Mouse (Mus musculus): ENCODE results near the gene Sptbn2. TPM values are rescaled to one million over a fixed set of nuclear protein-coding genes. Genes with fewer than 3 reads are reported as not detected.

Gene Sptbn2
- polyA plus RNA-seq, 1 experiment from 2014 or later = 3.2 TPM

- Histone ChIP-seq H3K27me3 (ENCODE audit: insufficient read depth, low read length) (peaks cover 44% of the 10 kb centered on the region), H3K27ac (ENCODE audit: low read length) (no peak overlapping the region), H3K4me2 (replicated peaks; ENCODE audit: low read depth, low read length) (no peak overlapping the region), H3K9me3 (ENCODE audit: low read length) (no peaks in the 10 kb centered on the region), H3K36me3 (ENCODE audit: insufficient read depth, low read length) (no peaks in the 10 kb centered on the region), H3K4me1 (ENCODE audit: insufficient read depth, low read length) (peaks cover 9% of the 10 kb centered on the region), H3K9ac (replicated peaks; ENCODE audit: low read length) (no peak overlapping the region), H3K4me3 (ENCODE audit: low read length) (no peak overlapping the region)
- WGBS = 58% methylated on average over 8 of the region's 8 CpGs
- ATAC-seq (ENCODE audit: low FRiP score, low TSS enrichment) = no peak
Observed at GRCm38 (mm10) chr19:4700656-4701055, 10.3 kb upstream of the Sptbn2 start.

GRCm38 (mm10) chr19:4701221-4701620 lies 9.7 kb upstream of the Sptbn2 start:
- Histone ChIP-seq H3K27ac (ENCODE audit: low read length) (no peak overlapping the region), H3K4me3 (ENCODE audit: low read length) (no peak overlapping the region), H3K4me2 (replicated peaks; ENCODE audit: low read depth, low read length) (no peak overlapping the region), H3K9me3 (ENCODE audit: low read length) (no peaks in the 10 kb centered on the region), H3K36me3 (ENCODE audit: insufficient read depth, low read length) (no peaks in the 10 kb centered on the region), H3K9ac (replicated peaks; ENCODE audit: low read length) (no peak overlapping the region), H3K27me3 (ENCODE audit: insufficient read depth, low read length) (peaks cover 44% of the 10 kb centered on the region), H3K4me1 (ENCODE audit: insufficient read depth, low read length) (peaks cover 9% of the 10 kb centered on the region)
- no peak for ATAC-seq (ENCODE audit: low FRiP score, low TSS enrichment)
- WGBS = 51% methylated on average over 7 of the region's 7 CpGs

- Histone ChIP-seq H3K9me3 (ENCODE audit: low read length) (no peaks in the 10 kb centered on the region), H3K4me1 (ENCODE audit: insufficient read depth, low read length) (peaks cover 13% of the 10 kb centered on the region), H3K9ac (replicated peaks; ENCODE audit: low read length) (no peak overlapping the region), H3K36me3 (ENCODE audit: insufficient read depth, low read length) (no peaks in the 10 kb centered on the region), H3K4me3 (ENCODE audit: low read length) (no peak overlapping the region), H3K27ac (ENCODE audit: low read length) (no peak overlapping the region), H3K4me2 (replicated peaks; ENCODE audit: low read depth, low read length) (no peak overlapping the region), H3K27me3 (ENCODE audit: insufficient read depth, low read length) (peaks cover 41% of the 10 kb centered on the region)
- no peak for ATAC-seq (ENCODE audit: low FRiP score, low TSS enrichment)
- 68% methylated on average over 10 of the region's 10 CpGs for WGBS
Observed at GRCm38 (mm10) chr19:4708765-4709164, 2.2 kb upstream of the Sptbn2 start.

- Histone ChIP-seq H3K27ac (ENCODE audit: low read length) (no peak overlapping the region), H3K36me3 (ENCODE audit: insufficient read depth, low read length) (no peaks in the 10 kb centered on the region), H3K4me3 (ENCODE audit: low read length) (peak overlapping the region; percentile 68), H3K9me3 (ENCODE audit: low read length) (no peaks in the 10 kb centered on the region), H3K4me1 (ENCODE audit: insufficient read depth, low read length) (peaks cover 13% of the 10 kb centered on the region), H3K9ac (replicated peaks; ENCODE audit: low read length) (peak overlapping the region; percentile 65), H3K4me2 (replicated peaks; ENCODE audit: low read depth, low read length) (peak overlapping the region; percentile 100), H3K27me3 (ENCODE audit: insufficient read depth, low read length) (peaks cover 52% of the 10 kb centered on the region)
- 0 out of 2 replicates have a peak, but pooled peaks have one; percentile 27 for ATAC-seq (ENCODE audit: low FRiP score, low TSS enrichment)
- under 1% methylated on average over 60 of the region's 65 CpGs for WGBS
Observed at GRCm38 (mm10) chr19:4711601-4712155, 711 bp downstream of the Sptbn2 start.

DNA sequence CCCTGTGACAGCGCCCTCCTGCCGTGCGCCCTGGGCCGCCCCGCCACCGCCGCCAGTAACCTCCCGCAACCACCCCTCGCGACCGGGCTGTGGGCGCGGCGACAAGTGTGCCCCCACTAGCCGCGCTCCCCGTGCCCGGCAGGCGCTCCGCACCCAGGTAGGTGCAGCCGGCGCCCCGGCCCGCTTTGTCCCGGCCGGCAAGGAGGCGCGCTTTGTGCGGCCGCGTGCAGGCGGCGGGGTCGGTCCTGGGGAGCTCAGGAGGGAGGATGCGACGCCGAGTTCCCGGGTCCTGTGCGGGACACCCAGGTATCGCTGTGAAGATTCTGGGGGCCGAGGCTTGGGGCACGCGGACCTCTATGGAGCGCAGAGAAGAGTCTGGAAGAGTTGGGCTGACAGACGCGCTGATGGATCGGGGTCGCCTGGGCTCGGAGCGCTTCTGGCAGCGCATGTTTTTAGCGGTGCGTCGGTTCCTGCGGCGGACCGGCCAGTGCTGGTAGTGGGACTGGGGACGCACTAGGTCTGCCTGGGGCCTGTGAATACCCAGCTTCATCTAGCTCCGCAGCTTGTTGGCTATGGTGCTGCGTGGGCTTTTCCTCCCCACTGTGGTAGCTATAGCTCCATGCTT lies 1.3 kb downstream of the Sptbn2 start:
- Histone ChIP-seq H3K36me3 (ENCODE audit: insufficient read depth, low read length) (no peaks in the 10 kb centered on the region), H3K4me2 (replicated peaks; ENCODE audit: low read depth, low read length) (peak overlapping the region; percentile 100), H3K4me3 (ENCODE audit: low read length) (peak overlapping the region; percentile 68), H3K9ac (replicated peaks; ENCODE audit: low read length) (peak overlapping the region; percentile 65), H3K27me3 (ENCODE audit: insufficient read depth, low read length) (peaks cover 52% of the 10 kb centered on the region), H3K4me1 (ENCODE audit: insufficient read depth, low read length) (peaks cover 13% of the 10 kb centered on the region), H3K27ac (ENCODE audit: low read length) (no peak overlapping the region), H3K9me3 (ENCODE audit: low read length) (no peaks in the 10 kb centered on the region)
- WGBS = under 1% methylated on average over 60 of the region's 60 CpGs
- 0 out of 2 replicates have a peak, but pooled peaks have one; percentile 51 for ATAC-seq (ENCODE audit: low FRiP score, low TSS enrichment)

DNA sequence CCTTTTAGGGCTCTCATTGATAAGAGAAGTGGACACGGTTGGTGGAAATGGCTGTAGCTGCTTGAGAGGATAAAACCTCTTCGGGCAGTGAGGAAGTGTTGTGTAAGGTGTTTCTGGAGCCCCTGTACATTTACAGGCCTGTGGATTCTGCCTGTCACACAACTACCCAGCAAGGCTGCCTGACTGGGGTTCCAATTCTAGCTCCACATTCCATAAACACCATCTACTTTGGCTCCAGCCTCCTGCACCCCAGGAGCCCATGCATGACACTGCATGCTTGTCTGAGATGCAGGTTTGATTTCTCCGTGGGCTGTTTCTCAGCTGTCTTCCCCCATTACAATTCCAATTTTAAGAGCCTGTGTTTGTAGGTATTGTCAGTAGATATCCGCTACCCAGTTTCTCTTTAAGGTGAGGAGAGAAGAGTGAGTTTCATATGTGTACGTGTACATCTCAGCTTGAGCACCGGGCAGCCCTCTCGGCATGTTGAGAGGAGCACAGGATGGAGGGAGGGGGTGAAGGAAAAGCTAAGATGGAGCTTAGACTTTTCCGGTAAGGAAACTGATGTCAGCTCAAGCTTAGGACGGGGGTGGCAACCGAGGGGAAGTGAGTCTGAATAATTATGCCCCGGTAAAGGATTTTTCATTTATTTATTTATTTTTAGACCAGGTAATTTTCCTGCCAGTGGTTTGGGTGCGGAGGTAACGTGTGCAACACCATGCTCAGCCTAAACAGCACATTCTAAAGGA lies 2.0 kb downstream of the Sptbn2 start:
- Histone ChIP-seq H3K27ac (ENCODE audit: low read length) (no peak overlapping the region), H3K4me1 (ENCODE audit: insufficient read depth, low read length) (peaks cover 13% of the 10 kb centered on the region), H3K36me3 (ENCODE audit: insufficient read depth, low read length) (no peaks in the 10 kb centered on the region), H3K9me3 (ENCODE audit: low read length) (no peaks in the 10 kb centered on the region), H3K9ac (replicated peaks; ENCODE audit: low read length) (no peak overlapping the region; the same call in 1 of the 2 replicates), H3K4me2 (replicated peaks; ENCODE audit: low read depth, low read length) (peak overlapping the region; percentile 100), H3K27me3 (ENCODE audit: insufficient read depth, low read length) (peaks cover 52% of the 10 kb centered on the region), H3K4me3 (ENCODE audit: low read length) (peak overlapping the region; percentile 68)
- 43% methylated on average over 13 of the region's 13 CpGs for WGBS
- ATAC-seq (ENCODE audit: low FRiP score, low TSS enrichment) = no peak

- peaks cover 52% of the 10 kb centered on the region for H3K27me3 ChIP-seq (ENCODE audit: insufficient read depth, low read length)
- no peak overlapping the region for H3K4me2 ChIP-seq (replicated peaks; ENCODE audit: low read depth, low read length)
- 77% methylated on average over 3 of the region's 3 CpGs for WGBS
- ATAC-seq (ENCODE audit: low FRiP score, low TSS enrichment) = no peak
- no peaks in the 10 kb centered on the region for H3K36me3 ChIP-seq (ENCODE audit: insufficient read depth, low read length)
- H3K4me3 ChIP-seq (ENCODE audit: low read length) = no peak overlapping the region
- peaks cover 22% of the 10 kb centered on the region for H3K4me1 ChIP-seq (ENCODE audit: insufficient read depth, low read length)
- no peak overlapping the region for H3K9ac ChIP-seq (replicated peaks; ENCODE audit: low read length)
- no peaks in the 10 kb centered on the region for H3K9me3 ChIP-seq (ENCODE audit: low read length)
- no peak overlapping the region for H3K27ac ChIP-seq (ENCODE audit: low read length)
Observed at GRCm38 (mm10) chr19:4713886-4714285, 2.9 kb downstream of the Sptbn2 start.

DNA sequence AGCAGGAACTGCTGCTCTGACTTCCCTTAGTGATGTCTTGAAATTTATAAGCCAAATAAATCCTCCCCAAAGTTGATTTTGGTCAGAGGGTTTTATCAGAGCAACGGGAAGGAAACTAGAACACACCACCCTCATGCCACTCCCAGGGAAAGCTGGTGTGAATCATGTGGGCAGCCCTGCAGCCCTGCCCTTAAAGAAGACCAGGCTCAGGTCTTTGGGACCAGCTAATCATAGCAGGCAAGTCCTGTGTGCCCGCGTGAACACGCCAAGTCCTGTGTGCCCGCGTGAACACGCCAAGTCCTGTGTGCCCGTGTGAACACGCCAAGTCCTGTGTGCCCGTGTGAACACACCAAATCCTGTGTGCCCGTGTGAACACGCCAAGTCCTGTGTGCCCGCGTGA lies 5.8 kb downstream of the Sptbn2 start:
- Histone ChIP-seq H3K27me3 (ENCODE audit: insufficient read depth, low read length) (peaks cover 34% of the 10 kb centered on the region), H3K4me2 (replicated peaks; ENCODE audit: low read depth, low read length) (no peak overlapping the region), H3K4me1 (ENCODE audit: insufficient read depth, low read length) (peaks cover 33% of the 10 kb centered on the region), H3K9ac (replicated peaks; ENCODE audit: low read length) (no peak overlapping the region), H3K4me3 (ENCODE audit: low read length) (no peak overlapping the region), H3K27ac (ENCODE audit: low read length) (no peak overlapping the region), H3K36me3 (ENCODE audit: insufficient read depth, low read length) (no peaks in the 10 kb centered on the region), H3K9me3 (ENCODE audit: low read length) (no peaks in the 10 kb centered on the region)
- 95% methylated on average over 14 of the region's 14 CpGs for WGBS
- no peak for ATAC-seq (ENCODE audit: low FRiP score, low TSS enrichment)

DNA sequence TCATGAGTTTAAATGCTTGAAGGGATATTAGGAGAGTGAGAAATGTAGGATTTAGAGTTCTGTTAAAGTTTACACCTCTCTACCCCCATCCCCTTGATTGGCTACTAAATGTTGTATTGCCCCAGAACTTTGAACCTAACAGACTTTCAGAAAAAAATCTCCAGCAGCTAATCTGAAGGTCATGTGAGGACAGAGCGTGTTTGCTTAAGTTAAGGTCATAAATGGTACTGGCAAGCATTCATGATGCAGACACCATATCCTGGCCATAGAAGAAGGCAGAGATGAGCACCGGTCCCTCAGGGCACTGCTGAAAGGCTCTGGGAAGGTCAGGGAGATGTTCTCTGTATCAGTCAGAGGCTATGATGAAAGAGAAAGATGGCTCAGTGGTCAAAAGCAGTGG lies 6.3 kb downstream of the Sptbn2 start:
- ATAC-seq (ENCODE audit: low FRiP score, low TSS enrichment) = no peak
- H3K4me2 ChIP-seq (replicated peaks; ENCODE audit: low read depth, low read length) = no peak overlapping the region
- WGBS = 97% methylated on average over 2 of the region's 2 CpGs
- H3K9me3 ChIP-seq (ENCODE audit: low read length) = no peaks in the 10 kb centered on the region
- H3K27ac ChIP-seq (ENCODE audit: low read length) = no peak overlapping the region
- peaks cover 30% of the 10 kb centered on the region for H3K4me1 ChIP-seq (ENCODE audit: insufficient read depth, low read length)
- no peak overlapping the region for H3K4me3 ChIP-seq (ENCODE audit: low read length)
- H3K9ac ChIP-seq (replicated peaks; ENCODE audit: low read length) = no peak overlapping the region
- H3K36me3 ChIP-seq (ENCODE audit: insufficient read depth, low read length) = no peaks in the 10 kb centered on the region
- H3K27me3 ChIP-seq (ENCODE audit: insufficient read depth, low read length) = peaks cover 29% of the 10 kb centered on the region

DNA sequence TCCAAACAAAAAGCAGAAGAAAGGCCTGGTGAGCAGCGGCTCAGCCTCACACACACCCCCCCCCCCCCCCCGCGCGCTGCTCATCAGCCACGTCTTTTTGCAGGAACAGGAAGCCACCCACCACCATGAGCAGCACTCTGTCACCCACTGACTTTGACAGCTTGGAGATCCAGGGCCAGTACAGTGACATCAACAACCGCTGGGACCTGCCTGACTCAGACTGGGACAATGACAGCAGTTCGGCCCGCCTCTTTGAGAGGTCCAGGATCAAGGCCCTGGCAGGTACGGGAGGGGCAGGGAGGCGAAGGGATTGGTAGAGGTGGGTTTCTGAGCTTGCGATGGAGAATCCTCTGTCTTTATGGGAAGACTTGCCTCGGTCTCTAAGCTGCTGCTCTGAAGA lies 7.7 kb downstream of the Sptbn2 start:
- WGBS = 28% methylated on average over 12 of the region's 12 CpGs
- Histone ChIP-seq H3K4me2 (replicated peaks; ENCODE audit: low read depth, low read length) (peak overlapping the region; percentile 42), H3K4me3 (ENCODE audit: low read length) (peak overlapping the region; percentile 1; the same call in 1 of the 2 replicates), H3K9me3 (ENCODE audit: low read length) (no peaks in the 10 kb centered on the region), H3K4me1 (ENCODE audit: insufficient read depth, low read length) (peaks cover 29% of the 10 kb centered on the region), H3K27ac (ENCODE audit: low read length) (peak overlapping the region; percentile 35; the same call in 1 of the 2 replicates), H3K27me3 (ENCODE audit: insufficient read depth, low read length) (peaks cover 15% of the 10 kb centered on the region), H3K9ac (replicated peaks; ENCODE audit: low read length) (peak overlapping the region; percentile 18; the same call in 1 of the 2 replicates), H3K36me3 (ENCODE audit: insufficient read depth, low read length) (no peaks in the 10 kb centered on the region)
- no peak for ATAC-seq (ENCODE audit: low FRiP score, low TSS enrichment)
